Mouse (Mus musculus): ENCODE results near the gene Bckdha.

- TF ChIP-seq CTCF (IDR thresholded peaks at IDR 0.05; ENCODE audit: low read depth, low read length) (no peak), POLR2A (IDR thresholded peaks at IDR 0.05; ENCODE audit: extremely low read depth, insufficient read depth, low read length) (no peak)
Observed at GRCm38 (mm10) chr7:25684659-25685058, 25.9 kb upstream of the Bckdha start.

All from liver, adult 2 months (tissue).